21 mouse cellular contexts compared by ENCODE assay signal in genomic region chr2:93115303-93115702, GRCm38 (mm10).
DNase-seq lines count a peak whose midpoint lies in the region; ATAC-seq lines count a peak whose summit lies in the region.
"Had no signal": no experiment of that assay in that cellular context is flagged by ENCODE, and none has a peak within 500 bp of the region (broad histone marks: within the 10 kb centered on the region; RNA-seq: fewer than 3 reads in every experiment).

No protein-coding gene starts in this region.

- H3K9me3 ChIP-seq in embryonic facial prominence, embryonic 12.5 days: no peaks in the 10 kb centered on the region
- no peaks in the 10 kb centered on the region for H3K9me3 ChIP-seq in embryonic facial prominence, embryonic 10.5 days
- H3K9me3 ChIP-seq in midbrain, embryonic 10.5 days (replicated peaks): no peaks in the 10 kb centered on the region
- H3K9me3 ChIP-seq in midbrain, embryonic 16.5 days (replicated peaks; ENCODE audit: control insufficient read depth, low read length, poor library complexity, severe bottlenecking): no peaks in the 10 kb centered on the region
- H3K9me3 ChIP-seq in forebrain, embryonic 16.5 days (ENCODE audit: control insufficient read depth, low read length): no peaks in the 10 kb centered on the region
- H3K9me3 ChIP-seq: forebrain, embryonic 13.5 days; G1E; heart, embryonic 10.5 days; hindbrain, embryonic 13.5 days had no signal

- 47% methylated on average over 3 of the region's 3 CpGs for WGBS in embryonic facial prominence, embryonic 12.5 days
- 59% methylated on average over 3 of the region's 3 CpGs for WGBS in embryonic facial prominence, embryonic 10.5 days
- WGBS in midbrain, embryonic 10.5 days: 70% methylated on average over 3 of the region's 3 CpGs
- 83% methylated on average over 2 of the region's 3 CpGs for WGBS in midbrain, embryonic 16.5 days
- WGBS in forebrain, embryonic 16.5 days: 59% methylated on average over 3 of the region's 3 CpGs

- H3K27me3 ChIP-seq in embryonic facial prominence, embryonic 12.5 days: no peaks in the 10 kb centered on the region
- H3K27me3 ChIP-seq in embryonic facial prominence, embryonic 10.5 days (replicated peaks; ENCODE audit: low read depth, poor library complexity, severe bottlenecking): peaks cover 13% of the 10 kb centered on the region; the same call in 1 of the 2 replicates
- peaks cover 11% of the 10 kb centered on the region; the same call in 1 of the 2 replicates for H3K27me3 ChIP-seq in midbrain, embryonic 10.5 days (ENCODE audit: low read depth, poor library complexity, severe bottlenecking)
- H3K27me3 ChIP-seq in midbrain, embryonic 16.5 days (ENCODE audit: control insufficient read depth, insufficient read depth, low read depth, low read length): no peaks in the 10 kb centered on the region
- H3K27me3 ChIP-seq in forebrain, embryonic 16.5 days (replicated peaks; ENCODE audit: control insufficient read depth, insufficient read depth, low read length): no peaks in the 10 kb centered on the region
- H3K27me3 ChIP-seq: forebrain, embryonic 13.5 days; hindbrain, embryonic 13.5 days had no signal

- H3K27ac ChIP-seq in embryonic facial prominence, embryonic 12.5 days: 0 out of 2 replicates have a peak overlapping the region, but pooled peaks have one; percentile 20
- H3K27ac ChIP-seq in embryonic facial prominence, embryonic 10.5 days (replicated peaks): no peak overlapping the region
- H3K27ac ChIP-seq in midbrain, embryonic 10.5 days (replicated peaks): peak overlapping the region; percentile 28; the same call in 1 of the 2 replicates
- H3K27ac ChIP-seq in midbrain, embryonic 16.5 days (ENCODE audit: low read length): no peak overlapping the region
- H3K27ac ChIP-seq in forebrain, embryonic 16.5 days (ENCODE audit: low read length): no peak overlapping the region
- H3K27ac ChIP-seq: forebrain, embryonic 13.5 days; heart, embryonic 10.5 days; hindbrain, embryonic 13.5 days; hindbrain, postnatal 0 days had no signal

- H3K9ac ChIP-seq in embryonic facial prominence, embryonic 12.5 days: no peak overlapping the region
- no peak overlapping the region for H3K9ac ChIP-seq in midbrain, embryonic 16.5 days (ENCODE audit: low read depth, low read length)
- H3K9ac ChIP-seq in forebrain, embryonic 16.5 days (replicated peaks; ENCODE audit: low read depth, low read length): no peak overlapping the region
- H3K9ac ChIP-seq: forebrain, embryonic 13.5 days; hindbrain, embryonic 13.5 days had no signal

- no peak for ATAC-seq in embryonic facial prominence, embryonic 12.5 days (ENCODE audit: insufficient number of reproducible peaks, insufficient read depth, low FRiP score, low TSS enrichment)
- no peak for ATAC-seq in midbrain, embryonic 16.5 days
- ATAC-seq in forebrain, embryonic 16.5 days: no peak
- ATAC-seq: CD4-positive, CD25-positive, alpha-beta regulatory T cell, adult 4 months; forebrain, embryonic 13.5 days; hindbrain, postnatal 0 days had no signal

- H3K4me1 ChIP-seq in embryonic facial prominence, embryonic 12.5 days: peaks cover 5% of the 10 kb centered on the region; the same call in 1 of the 2 replicates
- peaks cover 32% of the 10 kb centered on the region for H3K4me1 ChIP-seq in embryonic facial prominence, embryonic 10.5 days
- H3K4me1 ChIP-seq in midbrain, embryonic 10.5 days: peaks cover 30% of the 10 kb centered on the region
- H3K4me1 ChIP-seq in midbrain, embryonic 16.5 days (ENCODE audit: control insufficient read depth, insufficient read depth, low read length): peaks cover 5% of the 10 kb centered on the region; the same call in 1 of the 2 replicates
- peaks cover 10% of the 10 kb centered on the region for H3K4me1 ChIP-seq in forebrain, embryonic 16.5 days (replicated peaks; ENCODE audit: control insufficient read depth, insufficient read depth, low read length)

- H3K36me3 ChIP-seq in embryonic facial prominence, embryonic 12.5 days: no peaks in the 10 kb centered on the region
- no peaks in the 10 kb centered on the region for H3K36me3 ChIP-seq in embryonic facial prominence, embryonic 10.5 days (replicated peaks)
- H3K36me3 ChIP-seq in midbrain, embryonic 10.5 days: no peaks in the 10 kb centered on the region
- no peaks in the 10 kb centered on the region for H3K36me3 ChIP-seq in midbrain, embryonic 16.5 days (ENCODE audit: control insufficient read depth, insufficient read depth, low read length)
- no peaks in the 10 kb centered on the region for H3K36me3 ChIP-seq in forebrain, embryonic 16.5 days (ENCODE audit: control insufficient read depth, insufficient read depth)
- H3K36me3 ChIP-seq: G1E; heart, embryonic 10.5 days; hindbrain, embryonic 13.5 days had no signal

- no peak overlapping the region for H3K4me2 ChIP-seq in embryonic facial prominence, embryonic 12.5 days (replicated peaks)
- no peak overlapping the region for H3K4me2 ChIP-seq in midbrain, embryonic 16.5 days (ENCODE audit: low read length)
- no peak overlapping the region for H3K4me2 ChIP-seq in forebrain, embryonic 16.5 days (ENCODE audit: low read length)
- H3K4me2 ChIP-seq: forebrain, embryonic 13.5 days; hindbrain, embryonic 13.5 days had no signal

- H3K4me3 ChIP-seq in embryonic facial prominence, embryonic 12.5 days: no peak overlapping the region
- H3K4me3 ChIP-seq in embryonic facial prominence, embryonic 10.5 days: no peak overlapping the region
- no peak overlapping the region for H3K4me3 ChIP-seq in midbrain, embryonic 10.5 days
- no peak overlapping the region for H3K4me3 ChIP-seq in midbrain, embryonic 16.5 days (ENCODE audit: low read depth, low read length)
- H3K4me3 ChIP-seq in forebrain, embryonic 16.5 days (replicated peaks; ENCODE audit: low read length): no peak overlapping the region
- H3K4me3 ChIP-seq: forebrain, embryonic 13.5 days; heart, embryonic 10.5 days; hindbrain, embryonic 13.5 days had no signal

- no peak for DNase-seq in embryonic facial prominence, embryonic 10.5 days (ENCODE audit: low spot score)
- peak; percentile 24 for DNase-seq in kidney, postnatal 14 days
- no peak for DNase-seq in kidney, adult 8-10 months
- no peak for DNase-seq in midbrain, embryonic 10.5 days (ENCODE audit: low spot score)
- DNase-seq: adrenal gland, postnatal 10 days; B cell, adult 2 months; cerebellum, adult 11 months; cerebellum, adult 9-10 months; cerebellum, postnatal 25 days; gastrocnemius, postnatal 36 days; heart, adult 18-20 months; heart, postnatal 10 days had no signal

Comparison
In these comparisons a context has a peak if more than half of its experiments do, and no peak if none do; other contexts are left out.
1. H3K27ac ChIP-seq: peak in embryonic facial prominence, embryonic 12.5 days (single experiment) and midbrain, embryonic 10.5 days (single experiment); none in embryonic facial prominence, embryonic 10.5 days (single experiment), midbrain, embryonic 16.5 days (single experiment) and forebrain, embryonic 16.5 days (single experiment).